Mouse (Mus musculus) right cerebral cortex, postnatal 10 days (tissue): ENCODE data around the gene Mical2.

Source experiments
- DNase-seq, 2 experiments: peaks; one replicate each; pipeline ENCODE4 v3.0.0; 2021; ENCODE audit warnings: low spot score in 2 of 2

The Mical2 gene

DNA sequence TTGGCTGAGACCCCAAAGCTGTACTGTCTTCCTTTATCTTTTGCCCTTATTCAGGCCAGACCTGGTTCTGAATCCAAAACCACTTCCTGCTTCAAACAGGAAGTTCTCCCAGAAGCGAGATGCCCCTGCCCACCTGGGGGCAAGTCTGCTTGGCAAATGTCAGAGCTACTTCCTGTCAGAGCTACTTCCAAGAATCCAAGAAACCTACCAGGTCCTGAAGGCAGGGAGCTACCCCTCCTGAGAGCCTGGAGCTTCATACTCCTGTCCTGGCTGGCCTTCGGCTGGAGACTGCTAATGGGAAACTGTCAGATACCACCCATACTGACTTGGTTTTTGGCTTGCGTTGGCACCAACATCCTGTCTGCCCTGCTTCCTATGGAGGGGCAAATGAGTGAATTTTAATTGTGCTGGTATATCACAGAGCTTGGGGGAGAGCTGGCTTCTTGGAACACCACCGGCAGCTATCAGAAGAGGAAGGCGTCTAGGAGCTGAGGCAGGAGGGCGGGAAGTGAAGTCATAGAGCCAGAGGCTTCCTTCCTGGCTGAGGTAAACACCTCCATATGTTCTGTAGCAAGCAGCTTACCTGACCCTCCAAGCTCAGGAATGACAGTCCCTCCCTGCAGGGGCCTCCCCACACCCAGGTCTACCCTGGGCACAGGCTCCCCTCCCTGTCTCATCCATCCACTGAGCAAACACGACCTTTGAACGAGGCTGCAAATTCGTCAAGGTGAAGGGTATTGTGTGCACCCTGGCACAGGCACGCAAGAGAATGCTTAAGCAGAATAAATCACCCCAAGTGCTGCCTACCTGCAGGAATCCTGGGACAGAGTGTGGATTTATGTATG, 17.1 kb upstream of the Mical2 start:
- DNase-seq = no peak

DNA sequence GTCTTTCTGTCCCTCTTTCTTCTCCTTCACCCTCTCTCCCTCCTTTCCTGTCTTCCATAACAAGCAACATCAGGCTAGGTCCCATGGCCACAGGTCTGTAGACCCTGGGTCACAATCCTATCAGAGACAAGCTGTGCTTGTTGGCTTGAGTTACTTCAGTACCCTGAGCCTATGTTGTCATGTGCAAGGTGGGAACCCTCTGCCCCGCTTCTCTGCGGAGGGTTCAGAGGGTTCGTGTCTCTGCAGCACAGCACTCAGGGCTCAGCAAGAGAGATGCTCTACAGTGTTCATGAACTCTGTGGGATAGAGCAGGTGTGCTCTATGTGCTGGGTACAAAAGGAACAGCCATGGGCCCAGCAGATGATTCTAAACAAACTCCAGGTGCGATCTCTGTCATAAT, 16.0 kb upstream of the Mical2 start:
- no peak for DNase-seq

DNA sequence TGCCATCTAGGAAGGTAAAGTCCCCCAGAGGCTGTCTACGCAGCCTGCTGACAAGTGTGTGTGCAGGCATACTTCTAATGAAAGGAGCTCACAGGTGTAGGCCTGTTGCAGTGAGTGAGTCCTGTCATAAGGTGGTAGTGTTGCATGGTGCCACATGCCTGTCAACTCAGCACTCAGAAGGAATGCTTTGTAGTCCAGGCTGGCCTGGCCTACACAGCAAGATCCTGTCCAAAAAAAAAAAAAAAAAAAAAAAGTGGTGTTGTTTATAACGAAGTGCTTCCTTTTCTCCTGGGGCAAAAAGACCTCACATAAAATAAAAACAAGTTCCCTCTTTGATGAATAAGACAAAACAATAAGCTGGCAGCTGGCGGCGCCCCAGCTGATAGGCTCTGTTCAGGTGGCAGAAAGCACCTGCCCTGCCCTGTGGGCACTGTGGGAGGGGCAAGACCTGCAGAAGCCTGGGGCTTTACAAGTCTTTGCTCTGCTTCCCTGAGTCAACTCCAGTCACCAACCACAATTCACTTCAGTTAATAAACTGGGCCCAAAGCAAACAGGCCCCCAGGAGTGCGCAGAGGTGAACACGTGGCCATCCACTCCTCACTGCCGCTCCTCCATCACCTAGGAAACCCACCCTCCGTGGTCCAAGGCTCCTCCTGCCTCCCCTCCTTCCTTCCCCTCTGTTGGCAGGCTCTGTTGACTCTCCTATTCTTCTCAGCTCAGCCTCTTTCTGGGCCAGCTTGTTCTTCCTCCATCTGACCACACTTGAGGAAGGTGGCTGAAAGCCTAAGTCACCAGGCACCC, 12.5 kb upstream of the Mical2 start:
- DNase-seq = peak; percentile 72 to 80

DNA sequence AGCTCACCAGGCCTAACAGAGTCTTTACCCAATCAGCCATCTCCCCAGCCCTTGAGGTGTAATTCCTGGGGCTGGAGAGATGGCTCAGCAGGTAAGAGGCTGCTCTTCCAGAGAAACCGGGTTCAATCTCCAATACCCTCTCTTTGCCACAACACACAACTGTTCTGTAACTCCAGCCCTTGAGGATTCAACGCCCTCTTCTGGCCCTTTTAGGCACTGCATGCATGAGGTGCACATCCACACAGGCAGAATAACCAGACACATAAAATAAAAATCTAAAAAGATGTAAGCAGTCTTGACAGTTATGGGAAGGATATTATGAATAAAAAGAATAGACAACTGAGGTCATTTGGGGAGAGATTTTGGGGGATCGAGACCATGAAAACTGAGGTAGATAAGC, 9.8 kb upstream of the Mical2 start:
- no peak for DNase-seq

DNA sequence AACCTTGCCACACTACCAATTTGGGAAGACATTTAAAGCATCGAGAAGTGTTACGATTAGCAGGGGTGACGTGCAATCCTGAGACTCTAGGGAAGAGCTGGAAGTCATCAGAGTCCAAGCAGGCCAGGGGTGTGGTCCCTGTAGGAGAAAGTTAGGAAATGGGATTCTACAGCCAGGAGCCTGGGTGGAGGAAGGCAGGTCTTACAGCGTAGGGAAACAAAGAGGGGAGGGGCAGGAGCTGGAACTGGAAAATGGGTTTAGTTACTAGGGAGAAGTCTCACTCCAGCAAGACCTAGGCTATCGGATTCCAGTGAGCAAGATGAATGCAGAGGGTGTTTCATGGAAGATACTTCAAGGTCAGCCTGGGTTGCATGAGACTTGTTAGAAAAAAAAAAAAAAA, 8.9 kb upstream of the Mical2 start:
- DNase-seq = no peak

DNA sequence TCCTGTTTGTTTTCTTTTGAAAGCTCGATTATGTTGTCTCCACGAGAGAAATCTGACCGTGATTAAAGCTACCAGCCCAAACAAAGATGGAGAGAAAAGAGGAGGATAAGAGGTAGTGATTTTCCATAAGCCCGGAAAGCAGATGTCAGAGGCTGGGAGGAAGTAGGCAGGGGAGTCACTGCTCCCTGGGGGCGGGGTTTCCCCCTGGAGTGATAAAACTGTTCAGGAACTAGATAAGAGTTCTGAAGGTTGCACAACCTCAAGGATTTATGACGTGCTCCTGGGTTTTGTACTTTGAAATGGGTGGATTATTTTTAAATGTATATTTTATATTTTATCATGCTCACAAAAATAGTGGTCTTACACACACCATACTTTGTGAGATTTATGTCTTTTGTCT, 8.4 kb upstream of the Mical2 start:
- DNase-seq = no peak

DNA sequence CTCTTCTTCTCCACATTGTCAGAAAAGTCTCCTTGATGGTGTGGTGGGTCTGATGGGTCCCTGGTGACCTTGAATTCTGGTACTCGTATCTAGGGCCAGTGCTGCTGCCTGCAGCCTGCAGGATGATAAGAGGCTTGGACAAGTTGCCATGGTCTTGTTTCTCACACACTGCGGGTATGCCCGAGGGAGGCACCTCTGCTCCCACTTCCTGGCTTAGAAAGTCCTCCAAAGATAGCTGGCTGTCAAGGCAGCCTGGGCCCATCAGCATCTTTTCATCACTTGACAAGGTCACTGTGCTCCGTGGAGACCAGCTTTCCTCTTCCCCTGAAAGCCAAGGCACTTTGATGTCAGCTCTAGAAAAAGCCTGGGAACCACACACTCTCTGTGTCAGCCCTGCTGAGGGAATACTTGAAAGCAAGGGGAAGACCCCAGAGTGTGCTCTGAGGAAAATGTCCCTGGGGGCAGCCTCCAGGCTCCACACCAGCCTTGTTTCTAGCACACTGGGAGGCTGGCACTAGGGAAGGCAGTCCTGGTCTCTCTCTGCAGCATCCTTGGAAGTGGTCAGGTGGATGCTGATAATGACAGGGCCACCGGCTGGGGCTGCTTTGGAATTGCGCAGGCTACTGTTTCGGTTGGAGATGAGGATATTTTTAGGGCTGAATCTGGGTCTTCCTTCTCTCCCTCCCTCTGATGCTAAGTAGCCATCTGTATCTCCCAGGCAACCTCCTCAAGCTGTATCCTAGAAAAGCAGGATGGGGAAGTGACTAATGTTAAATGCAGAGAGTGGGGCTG, 2.7 kb upstream of the Mical2 start:
- DNase-seq = peak; percentile 76 to 91

DNA sequence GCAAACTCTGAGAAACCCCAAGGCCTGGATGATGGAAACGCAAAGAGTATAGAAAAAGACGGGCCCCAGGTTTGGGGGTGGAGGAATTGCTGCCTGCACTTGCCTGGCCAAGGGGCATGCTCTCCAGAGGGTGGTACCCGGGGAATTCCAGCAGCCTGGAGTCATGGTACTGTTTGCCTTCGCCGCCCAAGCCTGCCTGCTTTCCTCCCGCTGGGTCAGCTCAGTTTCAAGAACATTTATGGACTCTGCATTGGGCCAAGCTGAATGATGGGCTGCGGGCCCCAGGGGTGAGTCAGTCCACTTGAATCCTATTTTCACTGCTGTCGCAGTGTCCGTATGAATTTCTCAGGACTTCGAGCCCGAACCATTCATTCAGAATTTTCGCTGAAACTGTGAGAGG, 802 bp upstream of the Mical2 start:
- DNase-seq = no peak

DNA sequence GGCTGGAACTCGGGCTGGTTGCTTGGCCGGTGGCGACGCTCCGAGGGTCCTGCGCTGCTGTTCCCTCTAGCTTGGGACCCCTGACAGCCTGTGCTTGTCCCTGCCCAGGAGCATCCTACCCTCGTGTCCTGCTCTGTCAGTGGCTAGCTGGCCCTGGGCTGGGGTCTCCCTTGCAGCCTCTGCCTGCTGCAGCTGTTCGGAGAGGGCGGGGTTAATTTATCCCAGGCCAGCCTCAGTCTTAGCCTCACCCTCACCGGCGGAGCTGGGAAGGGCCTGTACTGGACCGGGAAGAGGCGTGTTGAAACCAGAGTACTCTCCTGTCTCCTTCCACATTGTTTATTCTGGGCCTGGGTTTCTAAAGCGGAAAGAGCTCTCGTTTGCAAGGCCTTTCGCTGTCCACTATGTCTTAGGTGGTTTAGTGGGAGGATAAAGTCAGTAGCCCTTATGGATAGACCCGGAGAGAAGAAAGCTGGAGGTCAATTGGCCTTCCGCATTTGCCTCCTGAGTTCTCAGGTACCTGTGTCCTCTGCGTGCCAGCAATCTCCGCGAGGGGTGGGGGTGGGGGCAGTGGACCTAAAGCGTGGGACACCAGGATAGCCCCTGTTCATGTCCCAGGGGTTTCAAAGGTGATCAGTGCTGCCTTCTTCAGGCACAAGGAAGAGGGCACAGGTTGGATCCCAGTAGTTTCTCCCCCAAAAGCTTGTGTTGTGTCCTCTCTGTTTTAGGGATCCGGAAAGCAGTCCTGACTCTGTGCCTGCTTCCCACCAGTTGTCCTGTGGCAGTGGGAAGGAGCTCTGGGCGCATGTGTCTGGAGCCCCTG, 1.0 kb downstream of the Mical2 start:
- no peak for DNase-seq

DNA sequence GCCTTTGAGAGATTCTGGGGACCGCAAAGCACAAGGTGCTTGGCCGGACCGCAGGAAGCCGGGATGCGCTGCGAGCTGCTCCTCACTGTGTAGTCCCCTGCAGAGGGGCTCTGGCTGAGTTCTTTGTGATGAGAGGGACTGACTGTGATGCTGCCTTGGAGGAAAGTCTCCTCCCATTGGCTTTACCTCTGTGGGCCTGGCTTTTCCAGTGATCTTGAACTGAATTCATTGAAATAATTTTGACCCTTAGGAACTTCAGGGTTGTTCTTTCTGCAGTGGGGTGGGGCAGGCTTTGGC, 1.6 kb downstream of the Mical2 start:
- no peak for DNase-seq

DNA sequence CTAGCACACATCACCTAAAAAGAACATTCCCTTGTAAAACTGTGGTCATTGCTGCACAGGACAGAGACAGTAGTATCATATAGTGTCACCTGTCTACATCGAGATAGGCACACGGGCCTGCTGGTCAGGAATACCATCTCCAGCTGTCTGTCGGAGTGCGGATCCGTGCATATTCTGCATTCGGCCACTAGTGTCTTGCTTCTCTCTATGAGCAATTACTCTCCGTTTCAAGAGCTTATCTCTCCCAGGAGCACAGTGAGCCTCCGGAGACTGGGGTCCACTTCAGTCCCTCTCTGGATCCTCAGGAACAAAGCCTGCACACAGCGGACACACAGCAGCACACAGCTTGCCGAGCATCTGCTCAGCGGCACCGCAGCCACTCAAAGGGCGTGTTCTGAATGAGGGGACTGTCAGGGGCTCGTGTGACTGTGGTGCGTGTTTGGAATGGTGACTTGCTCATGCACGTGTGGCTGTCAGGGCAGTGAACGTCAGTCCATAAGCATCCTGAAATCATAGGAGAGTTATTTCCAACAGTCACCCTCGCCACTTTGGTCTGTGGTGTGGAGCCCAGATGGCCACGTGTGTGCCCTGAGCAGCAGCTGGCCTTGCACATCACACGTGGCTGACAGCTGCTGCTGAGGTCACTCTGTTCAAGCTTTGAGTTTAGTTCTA, 3.3 kb downstream of the Mical2 start:
- DNase-seq = peak; percentile 63 to 69

DNA sequence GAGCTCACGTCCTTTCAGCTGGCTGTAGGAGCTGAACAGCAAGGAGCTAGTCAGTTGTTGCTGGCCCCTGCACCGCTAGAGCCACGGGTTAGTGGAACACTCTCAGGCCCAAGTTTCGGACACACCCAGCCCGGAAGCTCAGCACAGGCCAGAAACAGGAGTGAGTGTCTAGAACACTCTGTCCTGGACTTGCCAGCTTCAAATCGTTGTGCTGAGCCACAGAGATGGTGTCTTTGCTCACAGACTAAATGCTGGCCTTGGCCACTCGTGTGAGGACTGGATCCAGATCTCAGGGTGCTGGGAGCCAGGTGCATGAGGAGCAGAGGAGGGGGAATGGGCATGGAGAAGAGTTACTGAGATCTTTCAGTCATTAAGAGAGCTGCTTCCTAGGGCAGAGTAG, 6.1 kb downstream of the Mical2 start:
- no peak for DNase-seq

DNA sequence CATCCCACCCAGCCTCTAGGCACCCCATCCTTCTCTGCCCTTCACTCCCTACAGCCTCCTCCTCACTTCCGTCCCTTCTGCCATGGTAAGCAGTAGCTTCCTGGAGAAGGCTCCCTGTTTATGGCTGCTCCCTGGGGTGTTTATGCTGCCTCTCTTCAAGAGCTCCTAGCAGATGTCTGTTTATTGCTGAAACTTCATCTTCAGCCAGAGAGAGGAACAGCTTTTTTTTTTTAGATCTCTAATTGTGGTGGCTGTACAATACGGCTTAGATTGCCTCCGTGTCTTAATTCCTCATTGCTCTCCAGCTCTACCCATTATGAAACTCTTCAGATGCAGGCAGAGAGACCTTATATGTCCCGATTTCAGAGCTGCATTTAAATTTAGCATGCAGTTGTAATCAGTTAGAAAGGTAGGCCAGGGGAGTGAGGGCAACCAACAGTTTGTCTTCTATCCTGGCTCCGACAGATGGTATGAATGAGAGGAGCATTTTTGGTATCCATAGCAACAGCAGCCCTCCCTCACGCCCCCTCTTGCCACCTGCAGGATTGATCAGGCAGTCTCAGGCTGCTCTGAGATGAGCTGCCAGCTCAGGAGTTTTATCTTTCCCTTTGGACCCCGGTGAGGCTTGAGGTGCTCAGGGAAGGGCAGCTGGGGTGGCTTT, 7.8 kb downstream of the Mical2 start:
- DNase-seq = peak; percentile 80 to 93

DNA sequence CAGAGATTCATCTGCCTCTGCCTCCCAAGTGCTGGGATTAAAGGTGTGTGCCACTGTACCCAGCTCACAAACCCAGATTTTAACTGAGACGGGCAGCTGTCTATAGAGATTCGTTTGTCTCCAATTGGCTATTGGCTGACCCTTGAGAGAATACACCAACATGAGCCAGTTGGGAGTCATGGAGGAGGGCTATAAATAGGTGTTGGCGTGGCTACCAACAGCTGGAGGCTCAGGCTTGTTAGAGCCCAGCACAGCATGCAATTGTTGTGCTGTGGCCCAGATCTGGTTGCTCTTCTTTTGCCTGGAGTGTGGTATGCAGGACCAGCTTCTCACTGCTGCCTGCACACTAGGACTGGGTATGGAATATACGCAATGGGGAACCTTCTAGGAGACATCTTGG, 8.8 kb downstream of the Mical2 start:
- no peak for DNase-seq

DNA sequence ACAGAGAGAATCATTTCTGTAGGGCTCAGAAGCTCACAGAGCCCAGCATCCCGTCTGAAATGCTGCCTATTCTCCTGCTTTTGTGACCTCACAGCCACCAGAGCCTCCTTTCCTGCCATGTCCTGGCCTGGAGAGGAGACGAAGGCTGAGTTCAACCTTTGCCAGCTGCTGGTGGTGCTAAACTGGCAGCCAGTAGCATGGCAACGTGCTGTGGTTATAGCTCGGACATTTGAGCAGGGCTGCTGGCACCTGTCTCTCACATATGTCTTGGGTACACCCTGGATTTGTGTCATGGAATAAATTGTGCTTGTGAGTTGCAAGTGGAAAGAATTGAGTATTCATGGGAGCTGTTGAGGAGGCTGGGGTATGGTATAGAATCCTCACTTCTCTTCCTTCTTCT, 9.8 kb downstream of the Mical2 start:
- no peak for DNase-seq

DNA sequence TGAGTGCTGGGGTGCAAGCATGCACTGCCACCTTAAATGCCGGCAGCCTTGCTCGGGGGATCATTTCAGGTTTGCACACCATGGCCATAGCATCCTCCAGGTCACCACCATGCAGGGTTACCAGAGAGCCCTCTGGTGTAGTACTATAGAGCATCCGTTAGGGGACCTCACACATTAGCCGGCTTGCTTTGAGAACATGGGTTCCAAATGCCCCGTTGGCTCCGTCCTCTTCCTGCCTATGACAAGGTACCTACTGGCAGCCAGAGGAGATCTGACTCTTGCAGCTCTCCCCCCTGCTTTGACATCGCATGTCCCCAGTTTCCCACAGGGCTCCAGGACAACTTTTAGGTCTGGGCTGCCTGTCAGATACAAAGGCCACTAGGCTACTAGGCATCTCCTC, 11.6 kb downstream of the Mical2 start:
- DNase-seq = no peak

DNA sequence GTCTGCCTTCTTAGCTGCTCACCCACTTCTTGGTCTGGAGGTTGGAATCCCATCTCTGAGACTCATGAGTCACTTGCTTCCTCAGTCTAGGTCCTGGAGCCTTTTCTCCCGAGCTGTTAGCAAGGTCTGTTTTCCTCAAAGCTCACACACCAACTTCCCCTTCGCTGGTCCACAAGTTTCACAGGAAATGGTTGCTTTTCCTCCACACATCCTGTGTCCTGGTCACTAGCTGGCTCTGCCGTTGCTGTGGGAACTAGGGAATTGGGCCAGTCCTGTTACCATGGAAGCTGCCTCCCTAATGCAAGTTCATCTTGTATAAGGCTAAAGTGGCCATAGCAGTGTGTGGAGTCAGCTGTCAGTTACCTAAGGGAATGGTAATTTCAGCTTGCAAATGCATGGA, 12.2 kb downstream of the Mical2 start:
- peak in 1 of 2 experiments; percentile 54 for DNase-seq

DNA sequence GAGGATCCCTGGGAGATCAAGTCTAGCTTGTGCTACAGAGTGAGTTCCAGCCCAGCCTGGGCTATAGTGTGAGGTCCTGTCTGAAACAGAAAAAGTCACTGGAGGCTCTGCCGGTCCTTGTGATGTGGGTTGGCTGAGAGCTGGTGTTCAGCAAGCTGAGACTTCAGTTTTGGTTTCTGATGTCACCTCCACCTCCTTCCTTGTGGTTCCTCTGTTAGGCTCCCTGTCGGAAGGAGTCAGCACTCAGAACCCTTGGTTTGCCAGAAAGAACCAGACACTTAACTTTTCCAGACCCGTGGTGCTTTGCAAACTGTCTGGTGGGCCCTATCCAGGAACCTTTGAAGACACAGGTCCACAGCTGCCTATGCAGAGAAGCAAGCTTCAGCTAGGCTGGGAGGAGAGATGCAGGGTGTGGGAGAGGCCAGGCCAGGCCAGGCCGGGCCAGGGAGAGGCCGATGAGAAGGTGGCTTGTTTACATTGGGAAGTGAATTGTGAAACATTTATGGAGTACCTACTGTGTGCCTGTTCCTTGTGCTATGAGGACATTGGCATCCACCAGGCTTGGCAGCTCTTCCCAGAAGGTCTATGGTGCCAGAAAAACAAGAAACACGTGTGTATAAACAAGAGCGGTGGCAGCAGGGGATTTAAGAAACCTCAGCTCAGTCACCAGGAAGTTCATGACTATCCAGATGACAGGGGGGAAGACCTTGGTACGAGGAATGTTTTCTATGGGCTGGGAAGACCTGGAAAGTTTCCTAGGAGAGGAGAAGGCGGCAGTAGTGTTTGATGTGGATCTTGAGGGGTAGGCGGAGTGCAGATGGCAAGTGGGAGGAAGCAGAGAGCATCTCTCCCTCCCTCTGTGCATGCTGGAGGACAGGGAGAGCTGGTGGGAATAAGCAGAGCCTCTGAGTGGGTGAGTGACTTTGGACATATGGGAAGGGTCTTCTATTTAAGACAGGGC, 13.4 kb downstream of the Mical2 start:
- peak; percentile 71 to 87 for DNase-seq

DNA sequence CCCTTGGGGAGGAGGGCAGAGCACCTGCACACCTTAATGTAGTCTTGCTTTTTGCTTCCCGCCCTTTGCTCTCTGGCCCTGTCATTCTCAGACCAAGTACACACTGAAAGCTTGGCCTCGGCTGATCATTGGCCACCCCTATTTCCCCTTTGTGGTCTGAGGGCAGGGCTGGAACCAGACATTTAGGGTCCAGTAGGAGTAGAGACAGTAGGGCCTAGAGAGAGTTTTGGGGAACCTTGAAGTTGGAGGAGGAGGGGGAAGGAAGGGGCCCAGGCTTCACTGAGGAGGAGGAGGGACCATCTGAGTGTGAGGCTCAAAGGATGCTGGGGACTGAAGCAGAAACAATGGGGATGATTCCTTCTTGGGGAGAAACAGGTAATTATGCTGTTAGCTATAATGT, 15.1 kb downstream of the Mical2 start:
- DNase-seq = no peak
